Comparison of ENCODE assay signal across 8 mouse cellular contexts in genomic region chr19:46349550-46349949, GRCm38 (mm10). TPM values are rescaled to one million over a fixed set of nuclear protein-coding genes. Genes with fewer than 3 reads are reported as not detected.
A peak's percentile ranks its signal among the peaks of the same experiment; 100 is the strongest.
DNase-seq lines count a peak whose midpoint lies in the region; ATAC-seq lines count a peak whose summit lies in the region.

No protein-coding gene starts in this region.

- peak; percentile 63 for DNase-seq in cerebellum, adult 9-10 months
- no peak for DNase-seq in cerebellum, adult 11 months
- DNase-seq in urinary bladder, postnatal 25 days (ENCODE audit: low spot score): peak; percentile 15
- DNase-seq in urinary bladder, postnatal 4 days (ENCODE audit: low spot score in 2 of 2): no peak
- DNase-seq in layer of hippocampus, adult 9-11 months: no peak
- no peak for DNase-seq in left cerebral cortex, adult 18-20 months (ENCODE audit: low spot score in 2 of 2)
- DNase-seq in thymus, postnatal 4 days: no peak

- no peak overlapping the region for H3K27ac ChIP-seq in liver, embryonic 15.5 days (replicated peaks)

- H3K9ac ChIP-seq in liver, embryonic 15.5 days: peak overlapping the region; percentile 57; the same call in 1 of the 2 replicates

- no peak for ATAC-seq in liver, embryonic 15.5 days (ENCODE audit: insufficient read depth)

- no peaks in the 10 kb centered on the region for H3K36me3 ChIP-seq in liver, embryonic 15.5 days (replicated peaks)

- WGBS in liver, embryonic 15.5 days (ENCODE audit: insufficient replicate concordance): 47% methylated on average over 6 of the region's 6 CpGs

- peak overlapping the region; percentile 65 for H3K4me3 ChIP-seq in liver, embryonic 15.5 days (replicated peaks)

- H3K4me1 ChIP-seq in liver, embryonic 15.5 days (replicated peaks): peaks cover 53% of the 10 kb centered on the region

- no peaks in the 10 kb centered on the region for H3K9me3 ChIP-seq in liver, embryonic 15.5 days (replicated peaks)

- peaks cover 29% of the 10 kb centered on the region for H3K27me3 ChIP-seq in liver, embryonic 15.5 days

- peak overlapping the region; percentile 95 for H3K4me2 ChIP-seq in liver, embryonic 15.5 days

RNA-seq across cellular contexts. Expression of gene 2310034G01Rik, which starts 0.6 kb away (rescaled TPM):
- polyA plus RNA-seq in liver, embryonic 15.5 days (2015; fragmentation: Nextera tagmentation; extraction: Ambion mirVana): 0.22 and 0.46 TPM in 2 replicates
- total RNA-seq in left cerebral cortex, adult 18-20 months (2021): under 1 TPM; 0.79 to 0.98 TPM

RNA-seq across cellular contexts. Expression of gene Mfsd13a, which starts 8.6 kb away (rescaled TPM):
- polyA plus RNA-seq in liver, embryonic 15.5 days (2015; fragmentation: Nextera tagmentation; extraction: Ambion mirVana): 12.5 and 14.8 TPM in 2 replicates
- total RNA-seq in left cerebral cortex, adult 18-20 months (2021): 10 to 100 TPM; 22.7 to 26.4 TPM

RNA-seq across cellular contexts. Expression of gene Cuedc2, which starts 11.0 kb away (rescaled TPM):
- 73.0 and 82.8 TPM in 2 replicates for polyA plus RNA-seq in liver, embryonic 15.5 days (2015; fragmentation: Nextera tagmentation; extraction: Ambion mirVana)
- 100 to 1,000 TPM; 199 to 202 TPM for total RNA-seq in left cerebral cortex, adult 18-20 months (2021)

RNA-seq across cellular contexts. Expression of gene Fbxl15, which starts 21.6 kb away (rescaled TPM):
- 12.2 and 12.4 TPM in 2 replicates for polyA plus RNA-seq in liver, embryonic 15.5 days (2015; fragmentation: Nextera tagmentation; extraction: Ambion mirVana)
- total RNA-seq in left cerebral cortex, adult 18-20 months (2021): 10 to 100 TPM; 30.0 to 31.1 TPM

RNA-seq across cellular contexts. Expression of gene Psd, which starts 22.6 kb away (rescaled TPM):
- polyA plus RNA-seq in liver, embryonic 15.5 days (2015; fragmentation: Nextera tagmentation; extraction: Ambion mirVana): 5.0 and 5.7 TPM in 2 replicates
- 100 to 1,000 TPM; 612 to 681 TPM for total RNA-seq in left cerebral cortex, adult 18-20 months (2021)

Comparison
In these comparisons a context has a peak if more than half of its experiments do, and no peak if none do; other contexts are left out.
1. DNase-seq: peak in cerebellum, adult 9-10 months (single experiment) and urinary bladder, postnatal 25 days (single experiment); none in cerebellum, adult 11 months (single experiment), urinary bladder, postnatal 4 days (0 of 2), layer of hippocampus, adult 9-11 months (single experiment), left cerebral cortex, adult 18-20 months (0 of 2) and thymus, postnatal 4 days (single experiment).